Mouse (Mus musculus) layer of hippocampus, adult 8-10 months (tissue): Measurements from ENCODE around the gene E4f1. TPM values are rescaled to one million over a fixed set of nuclear protein-coding genes. Genes with fewer than 3 reads are reported as not detected.

Experiments
- DNase-seq, 2 experiments: peaks; one replicate each; pipeline ENCODE4 v3.0.0; 2022; ENCODE audit warnings: low spot score in 2 of 2
- total RNA-seq, 4 experiments: library from RNA; stranded (reverse); gene quantifications; 2 replicates each; pipeline ENCODE4 v1.2.4; 2022

E4f1 gene
- total RNA-seq, 4 experiments from 2014 or later, result 31.0 to 44.2 (median 38.4) TPM

DNA sequence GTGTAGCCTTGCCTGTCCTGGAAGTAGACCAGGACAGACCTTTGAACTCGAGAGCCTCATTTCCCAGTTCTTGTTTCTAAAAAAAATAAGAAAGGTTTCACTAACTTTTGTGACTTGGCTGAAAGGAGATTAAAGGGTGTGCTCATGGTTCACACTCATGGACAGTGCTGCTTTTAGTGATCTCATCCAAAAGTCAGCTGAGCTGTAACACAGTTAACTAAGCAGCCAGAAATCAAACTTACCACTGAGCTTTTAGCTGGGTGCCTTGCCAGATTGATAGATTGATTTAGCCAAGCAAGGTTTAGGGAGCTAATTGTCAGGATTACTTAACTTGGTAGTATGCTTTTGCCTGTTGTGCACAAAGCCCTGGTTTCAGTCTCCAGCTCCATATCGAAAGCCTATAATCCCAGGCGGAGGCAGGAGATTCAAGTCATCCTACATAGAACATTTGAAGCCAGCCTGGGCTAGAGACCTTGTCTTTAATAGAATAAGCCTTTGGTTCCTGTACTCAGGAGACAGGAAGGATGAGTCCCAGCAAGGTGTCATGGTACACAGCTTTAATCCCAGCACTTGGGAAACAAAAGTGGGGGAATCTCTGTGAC is 54.0 kb downstream of the E4f1 start:
- no peak for DNase-seq

- DNase-seq, result no peak
Observed at GRCm38 (mm10) chr17:24415011-24415410, 55.1 kb downstream of the E4f1 start.

DNA sequence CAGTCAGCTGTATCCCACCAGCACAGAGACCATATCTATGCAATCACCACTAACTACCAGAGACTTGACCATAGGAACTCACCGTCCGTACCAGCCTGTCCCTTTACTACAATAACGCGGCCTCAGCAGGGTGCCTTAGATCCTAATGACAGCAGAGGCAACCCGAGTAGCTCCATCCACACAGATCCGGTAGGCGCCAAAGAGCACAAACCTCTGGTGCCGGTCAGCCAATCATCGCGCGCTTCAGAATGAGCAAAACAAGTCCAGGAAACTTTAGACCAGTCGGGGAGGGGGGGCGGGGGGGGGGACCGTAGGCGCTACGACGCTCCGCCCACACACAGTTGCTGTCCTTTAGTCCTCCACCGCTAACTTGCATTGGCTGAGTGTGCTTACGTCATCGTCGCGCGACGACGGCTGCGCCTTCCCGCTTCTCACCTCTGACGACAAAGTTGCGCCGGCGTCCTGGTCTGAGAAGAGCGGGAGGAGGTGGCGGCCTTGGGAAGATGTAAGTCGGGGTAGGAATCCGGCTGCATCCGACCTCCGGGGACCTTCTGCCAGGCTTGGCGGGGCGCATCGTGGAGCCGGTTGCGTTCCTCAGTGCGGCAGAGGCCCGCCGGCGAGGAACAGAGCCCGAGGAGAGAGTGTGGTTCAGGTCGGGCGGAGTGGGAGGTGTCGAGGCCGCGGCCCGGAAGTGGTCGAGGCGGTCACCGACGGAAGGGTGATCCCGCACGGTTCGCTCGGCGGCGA is 55.7 kb downstream of the E4f1 start, which contains the start of gene Rnps1:
Gene Rnps1 (plus strand): TSS at position 336 of the 747 bp plus-strand sequence.
- DNase-seq, result peak; percentile 88 to 89

- no peak for DNase-seq
Observed at GRCm38 (mm10) chr17:24413557-24414211, 56.4 kb downstream of the E4f1 start.

GRCm38 (mm10) chr17:24407116-24407803 is 62.9 kb downstream of the E4f1 start:
- no peak for DNase-seq

DNA sequence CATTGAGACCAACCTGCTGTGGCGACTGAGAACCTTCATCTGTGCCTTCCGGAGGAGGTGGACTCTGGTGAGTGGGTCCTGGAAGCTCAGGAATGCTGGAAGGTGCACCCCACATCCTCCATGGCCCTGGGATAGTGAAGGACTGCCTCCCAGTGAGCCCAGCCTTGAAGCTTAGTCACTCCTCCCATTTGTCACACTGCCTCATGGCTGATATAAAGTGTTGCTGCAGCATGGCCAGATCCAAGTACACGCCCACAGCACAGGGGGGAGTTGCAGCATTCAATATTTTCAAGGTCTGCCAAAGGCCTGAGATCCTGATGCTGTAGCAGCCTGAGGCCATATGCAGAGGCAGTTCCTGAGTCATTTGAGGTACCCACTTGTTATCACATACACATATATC is 67.7 kb downstream of the E4f1 start:
- peak in 1 of 2 experiments; percentile 25 for DNase-seq

- DNase-seq, result no peak
Observed at GRCm38 (mm10) chr17:24394456-24394855, 75.7 kb downstream of the E4f1 start.

Other genes starting within 250 kb of the E4f1 start
- gene Tedc2, start 249.5 kb downstream of the E4f1 start, total RNA-seq, result 10 to 100 TPM in 2 of 4 experiments, 1 to 10 TPM in 2; 8.7 to 11.4 (median 10.0) TPM
- gene Ccnf, start 218.8 kb downstream of the E4f1 start, total RNA-seq, result 1 to 10 TPM; 5.1 to 8.0 (median 7.5) TPM
- gene Abca17, start 119.2 kb downstream of the E4f1 start, total RNA-seq, result 1 to 10 TPM in 1 of 4 experiments, under 1 TPM in 3; 0.49 to 1.1 (median 0.75) TPM
- 10 to 100 TPM; 63.7 to 69.3 (median 67.1) TPM for gene Abca3, start 118.4 kb downstream of the E4f1 start, total RNA-seq
- 100 to 1,000 TPM; 122 to 134 (median 134) TPM for gene Rnps1, start 55.7 kb downstream of the E4f1 start, total RNA-seq
- 10 to 100 TPM; 23.1 to 33.9 (median 27.9) TPM for gene Eci1, start 43.7 kb downstream of the E4f1 start, total RNA-seq
- gene Dnase1l2, start 27.2 kb downstream of the E4f1 start, total RNA-seq, result 10 to 100 TPM in 1 of 4 experiments, 1 to 10 TPM in 3; 5.8 to 12.1 (median 8.2) TPM
- 10 to 100 TPM; 54.8 to 62.3 (median 57.7) TPM for gene Pgp, start 79 bp upstream of the E4f1 start, total RNA-seq
- 1 to 10 TPM in 2 of 4 experiments, under 1 TPM in 2; 0.90 to 2.0 (median 1.4) TPM for gene Bricd5, start 3.6 kb upstream of the E4f1 start, total RNA-seq
- 10 to 100 TPM; 39.7 to 43.9 (median 41.9) TPM for gene Mlst8, start 8.8 kb upstream of the E4f1 start, total RNA-seq
- gene Caskin1, start 18.3 kb upstream of the E4f1 start, total RNA-seq, result 100 to 1,000 TPM; 134 to 172 (median 153) TPM
- gene Traf7, start 57.6 kb upstream of the E4f1 start, total RNA-seq, result 100 to 1,000 TPM in 2 of 4 experiments, 10 to 100 TPM in 2; 82.9 to 106 (median 97.4) TPM
- 10 to 100 TPM; 63.4 to 66.7 (median 65.6) TPM for gene Rab26, start 63.9 kb upstream of the E4f1 start, total RNA-seq
- gene Pkd1, start 79.5 kb upstream of the E4f1 start, total RNA-seq, result 100 to 1,000 TPM in 1 of 4 experiments, 10 to 100 TPM in 3; 72.1 to 120 (median 88.4) TPM
- 100 to 1,000 TPM; 149 to 212 (median 191) TPM for gene Tsc2, start 162.3 kb upstream of the E4f1 start, total RNA-seq
- gene Nthl1, start 162.4 kb upstream of the E4f1 start, total RNA-seq, result 1 to 10 TPM; 6.5 to 9.1 (median 7.6) TPM
- 10 to 100 TPM; 41.9 to 48.7 (median 44.1) TPM for gene Slc9a3r2, start 180.0 kb upstream of the E4f1 start, total RNA-seq
- 1 to 10 TPM in 3 of 4 experiments, not detected in 1; 1.1 to 2.6 (median 2.5) TPM for gene Npw, start 188.1 kb upstream of the E4f1 start, total RNA-seq
- 10 to 100 TPM; 36.8 to 41.6 (median 38.2) TPM for gene Zfp598, start 199.4 kb upstream of the E4f1 start, total RNA-seq
- 100 to 1,000 TPM; 137 to 165 (median 150) TPM for gene Syngr3, start 219.6 kb upstream of the E4f1 start, total RNA-seq
- gene Gfer, start 225.8 kb upstream of the E4f1 start, total RNA-seq, result 10 to 100 TPM; 17.9 to 23.4 (median 21.1) TPM
- 1 to 10 TPM; 2.0 to 4.3 (median 3.4) TPM for gene Noxo1, start 225.9 kb upstream of the E4f1 start, total RNA-seq
- gene Tbl3, start 237.3 kb upstream of the E4f1 start, total RNA-seq, result 10 to 100 TPM; 24.2 to 32.3 (median 27.8) TPM
- gene Rnf151, start 247.8 kb upstream of the E4f1 start, total RNA-seq, result under 1 TPM in 2 of 4 experiments, not detected in 2; 0.36 to 0.47 TPM
- gene Rps2, start 247.8 kb upstream of the E4f1 start, total RNA-seq, result 100 to 1,000 TPM; 282 to 365 (median 323) TPM